Mouse (Mus musculus): ENCODE measurements at regions not wholly inside any gene's neighbourhood (a gene's known extent, or its start where the extent isn't known, plus 50 kb on each side); places are given as distances from the start of the nearest gene placed in this dataset.

- DNase-seq (ENCODE audit: extremely low spot score) = no peak
Observed at GRCm38 (mm10) chr12:16268621-16269165, 342.1 kb downstream of the Lpin1 start.

GRCm38 (mm10) chr12:16261465-16261864 lies 349.3 kb downstream of the Lpin1 start:
- DNase-seq (ENCODE audit: extremely low spot score) = no peak

- DNase-seq (ENCODE audit: extremely low spot score) = no peak
Observed at GRCm38 (mm10) chr12:16260981-16261380, 349.8 kb downstream of the Lpin1 start.

- no peak for DNase-seq (ENCODE audit: extremely low spot score)
Observed at GRCm38 (mm10) chr12:16260501-16260900, 350.3 kb downstream of the Lpin1 start.

GRCm38 (mm10) chr12:16250621-16251020 lies 360.1 kb downstream of the Lpin1 start:
- no peak for DNase-seq (ENCODE audit: extremely low spot score)

- DNase-seq (ENCODE audit: extremely low spot score) = no peak
Observed at GRCm38 (mm10) chr12:16250096-16250495, 360.7 kb downstream of the Lpin1 start.

GRCm38 (mm10) chr12:16239792-16240191 lies 371.0 kb downstream of the Lpin1 start:
- no peak for DNase-seq (ENCODE audit: extremely low spot score)

GRCm38 (mm10) chr12:16237498-16237897 lies 373.3 kb downstream of the Lpin1 start:
- DNase-seq (ENCODE audit: extremely low spot score) = no peak

GRCm38 (mm10) chr12:16233559-16233958 lies 377.2 kb downstream of the Lpin1 start:
- DNase-seq (ENCODE audit: extremely low spot score) = no peak

- DNase-seq (ENCODE audit: extremely low spot score) = no peak
Observed at GRCm38 (mm10) chr12:16232828-16233227, 377.9 kb downstream of the Lpin1 start.

- DNase-seq (ENCODE audit: extremely low spot score) = no peak
Observed at GRCm38 (mm10) chr12:16232051-16232450, 378.7 kb downstream of the Lpin1 start.

- no peak for DNase-seq (ENCODE audit: extremely low spot score)
Observed at GRCm38 (mm10) chr12:16231093-16231492, 379.7 kb downstream of the Lpin1 start.

- DNase-seq (ENCODE audit: extremely low spot score) = no peak
Observed at GRCm38 (mm10) chr12:16225428-16225827, 385.3 kb downstream of the Lpin1 start.

- no peak for DNase-seq (ENCODE audit: extremely low spot score)
Observed at GRCm38 (mm10) chr12:16222836-16223450, 387.8 kb downstream of the Lpin1 start.

- no peak for DNase-seq (ENCODE audit: extremely low spot score)
Observed at GRCm38 (mm10) chr12:16222205-16222604, 388.6 kb downstream of the Lpin1 start.

- DNase-seq (ENCODE audit: extremely low spot score) = no peak
Observed at GRCm38 (mm10) chr12:16221142-16221541, 389.6 kb downstream of the Lpin1 start.

GRCm38 (mm10) chr12:16220561-16220960 lies 390.2 kb downstream of the Lpin1 start:
- no peak for DNase-seq (ENCODE audit: extremely low spot score)

- DNase-seq (ENCODE audit: extremely low spot score) = no peak
Observed at GRCm38 (mm10) chr12:16218906-16219305, 391.9 kb downstream of the Lpin1 start.

GRCm38 (mm10) chr12:16210553-16210952 lies 393.8 kb upstream of the Trib2 start:
- DNase-seq (ENCODE audit: extremely low spot score) = no peak

GRCm38 (mm10) chr12:16210111-16210510 lies 393.4 kb upstream of the Trib2 start:
- no peak for DNase-seq (ENCODE audit: extremely low spot score)

- DNase-seq (ENCODE audit: extremely low spot score) = no peak
Observed at GRCm38 (mm10) chr12:16204941-16205340, 388.2 kb upstream of the Trib2 start.

- DNase-seq (ENCODE audit: extremely low spot score) = no peak
Observed at GRCm38 (mm10) chr12:16196917-16197316, 380.2 kb upstream of the Trib2 start.

GRCm38 (mm10) chr12:16191803-16192389 lies 375.2 kb upstream of the Trib2 start:
- no peak for DNase-seq (ENCODE audit: extremely low spot score)
